Mouse (Mus musculus) hindlimb bud, embryonic 11.5 days (tissue): ENCODE data around the gene Ppp1r1c.

Source experiments
- DNase-seq: peaks from one replicate; pipeline ENCODE4 v3.0.0-alpha.2; 2012; ENCODE audit warnings: low read depth, low spot score; ENCODE audit errors: extremely low spot score

Ppp1r1c gene

GRCm38 (mm10) chr2:79707575-79707974 lies at the start of gene Ppp1r1c:
Gene Ppp1r1c, plus strand, starts transcription at chr2:79707780.
- no peak for DNase-seq

- DNase-seq, result no peak
These were observed 47.0 kb upstream of the Ppp1r1c start for GRCm38 (mm10) chr2:79660417-79661185.

GRCm38 (mm10) chr2:79661486-79662104 lies 46.0 kb upstream of the Ppp1r1c start:
- DNase-seq, result no peak

- no peak for DNase-seq
These were observed 42.9 kb upstream of the Ppp1r1c start for GRCm38 (mm10) chr2:79664532-79665286.

- DNase-seq, result no peak
These were observed 42.1 kb upstream of the Ppp1r1c start for GRCm38 (mm10) chr2:79665492-79665891.

- DNase-seq, result no peak
These were observed 32.3 kb upstream of the Ppp1r1c start for GRCm38 (mm10) chr2:79675266-79675665.

GRCm38 (mm10) chr2:79677663-79678257 lies 29.8 kb upstream of the Ppp1r1c start:
- DNase-seq, result no peak

- no peak for DNase-seq
These were observed 25.9 kb upstream of the Ppp1r1c start for GRCm38 (mm10) chr2:79681672-79682071.

- no peak for DNase-seq
These were observed 24.3 kb upstream of the Ppp1r1c start for GRCm38 (mm10) chr2:79683258-79683657.

GRCm38 (mm10) chr2:79690838-79691237 lies 16.7 kb upstream of the Ppp1r1c start:
- no peak for DNase-seq

- DNase-seq, result no peak
These were observed 12.4 kb upstream of the Ppp1r1c start for GRCm38 (mm10) chr2:79695190-79695589.

GRCm38 (mm10) chr2:79695939-79696338 lies 11.6 kb upstream of the Ppp1r1c start:
- no peak for DNase-seq

- DNase-seq, result no peak
These were observed 10.9 kb upstream of the Ppp1r1c start for GRCm38 (mm10) chr2:79696478-79697230.

GRCm38 (mm10) chr2:79698166-79698565 lies 9.4 kb upstream of the Ppp1r1c start:
- DNase-seq, result no peak

GRCm38 (mm10) chr2:79704773-79705172 lies 2.8 kb upstream of the Ppp1r1c start:
- no peak for DNase-seq

- DNase-seq, result no peak
These were observed 6.1 kb downstream of the Ppp1r1c start for GRCm38 (mm10) chr2:79713662-79714091.

GRCm38 (mm10) chr2:79714745-79715144 lies 7.2 kb downstream of the Ppp1r1c start:
- no peak for DNase-seq

- DNase-seq, result no peak
These were observed 8.3 kb downstream of the Ppp1r1c start for GRCm38 (mm10) chr2:79715925-79716324.

GRCm38 (mm10) chr2:79717846-79718245 lies 10.3 kb downstream of the Ppp1r1c start:
- no peak for DNase-seq

GRCm38 (mm10) chr2:79722415-79722814 lies 14.8 kb downstream of the Ppp1r1c start:
- no peak for DNase-seq

- no peak for DNase-seq
These were observed 31.4 kb downstream of the Ppp1r1c start for GRCm38 (mm10) chr2:79738958-79739357.
